Mouse (Mus musculus) brain, embryonic 18.5 days (tissue): Measurements from ENCODE around the gene Cyp2a12.
"Not testable (repeated sequence)": the region's sequence is repeated elsewhere in the genome, so short reads cannot be mapped to it uniquely, and the experiment has no call there.

Experiments
- DNase-seq: peaks from one replicate; pipeline ENCODE4 v3.0.0-alpha.2; 2012; ENCODE audit warnings: low read depth, low spot score

The Cyp2a12 gene

DNA sequence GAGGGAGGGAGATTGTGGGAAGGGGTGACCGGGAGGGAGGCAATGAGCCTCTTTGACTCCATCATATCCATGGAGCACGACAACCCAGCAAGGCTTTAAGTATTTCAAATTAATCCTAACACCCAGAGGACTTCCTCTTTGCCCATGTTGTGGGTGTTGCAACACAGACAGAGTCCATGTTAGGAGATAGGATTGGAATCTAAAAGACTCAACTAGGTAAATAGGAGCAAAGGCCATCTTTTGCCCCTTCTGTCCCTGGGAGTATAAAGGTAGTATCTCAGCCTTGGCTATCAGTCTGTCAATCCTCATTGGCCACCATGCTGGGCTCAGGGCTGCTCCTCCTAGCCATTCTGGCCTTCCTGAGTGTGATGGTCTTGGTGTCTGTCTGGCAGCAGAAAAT, at the start of gene Cyp2a12:
Gene Cyp2a12 (plus strand): TSS at position 293 of the 400 bp plus-strand sequence.
- DNase-seq = no peak

- not testable (repeated sequence) for DNase-seq
Observed at GRCm38 (mm10) chr7:26981464-26981863, 47.4 kb upstream of the Cyp2a12 start.

DNA sequence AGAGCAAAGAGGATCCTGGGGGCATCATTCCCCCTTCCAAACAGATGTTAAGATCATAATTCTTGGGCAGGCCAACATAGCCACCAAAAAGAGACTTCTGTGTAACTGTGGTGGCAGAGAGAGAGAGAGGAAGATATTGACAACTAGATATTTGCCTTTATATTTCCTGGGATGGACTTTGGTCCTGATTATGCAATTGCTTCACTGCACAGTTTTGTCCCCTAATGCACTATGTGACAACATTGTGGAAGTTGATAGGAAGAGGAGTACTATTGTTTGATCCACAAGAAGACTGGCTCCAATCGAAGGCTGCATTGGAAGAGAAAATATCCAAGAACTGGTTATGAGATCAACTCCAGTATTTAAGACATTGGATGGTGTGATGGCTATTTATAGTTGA, 46.9 kb upstream of the Cyp2a12 start:
- not testable (repeated sequence) for DNase-seq

- DNase-seq = no peak
Observed at GRCm38 (mm10) chr7:26982551-26982950, 46.3 kb upstream of the Cyp2a12 start.

DNA sequence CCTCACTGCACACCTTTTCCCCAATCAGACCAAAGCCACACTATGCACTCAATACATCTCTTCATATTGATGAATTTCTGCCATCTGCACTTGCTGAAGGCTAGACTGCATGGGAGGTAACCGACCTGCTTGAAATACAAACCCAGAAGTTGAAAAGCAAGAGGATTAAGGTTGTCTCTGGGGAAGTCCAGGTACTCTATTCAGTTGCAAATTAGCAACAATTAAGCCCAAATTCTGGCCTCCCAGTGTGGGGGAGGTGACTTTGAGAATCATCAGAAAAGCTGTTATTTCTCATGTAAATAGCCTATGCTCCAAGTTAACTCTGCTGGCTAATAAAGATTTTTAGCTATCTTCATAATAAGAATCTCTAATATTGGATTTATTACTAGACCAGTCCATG, 45.7 kb upstream of the Cyp2a12 start:
- DNase-seq = not testable (repeated sequence)

- DNase-seq = not testable (repeated sequence)
Observed at GRCm38 (mm10) chr7:27026581-27026980, 2.3 kb upstream of the Cyp2a12 start.

- not testable (repeated sequence) for DNase-seq
Observed at GRCm38 (mm10) chr7:27048886-27049285, 20.0 kb downstream of the Cyp2a12 start.

DNA sequence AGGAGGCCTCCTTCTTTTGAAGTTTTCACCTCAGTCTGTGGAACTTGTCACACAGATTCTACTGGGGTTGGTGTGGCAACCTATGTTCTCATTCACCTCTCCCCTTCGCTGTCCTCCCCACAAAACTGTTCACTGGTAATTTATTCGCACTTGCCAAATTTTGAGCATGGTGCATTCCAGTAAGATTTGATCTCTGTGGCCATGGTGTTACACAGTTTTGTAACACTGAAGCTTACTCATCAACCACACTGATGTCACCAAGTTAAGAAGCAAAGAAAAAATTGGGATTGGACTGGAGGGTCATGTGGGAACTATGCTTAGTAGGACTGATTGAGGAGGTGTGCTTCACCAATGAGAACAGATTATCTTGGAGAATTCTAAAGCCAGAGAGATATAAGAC, 30.5 kb downstream of the Cyp2a12 start:
- DNase-seq = not testable (repeated sequence)

DNA sequence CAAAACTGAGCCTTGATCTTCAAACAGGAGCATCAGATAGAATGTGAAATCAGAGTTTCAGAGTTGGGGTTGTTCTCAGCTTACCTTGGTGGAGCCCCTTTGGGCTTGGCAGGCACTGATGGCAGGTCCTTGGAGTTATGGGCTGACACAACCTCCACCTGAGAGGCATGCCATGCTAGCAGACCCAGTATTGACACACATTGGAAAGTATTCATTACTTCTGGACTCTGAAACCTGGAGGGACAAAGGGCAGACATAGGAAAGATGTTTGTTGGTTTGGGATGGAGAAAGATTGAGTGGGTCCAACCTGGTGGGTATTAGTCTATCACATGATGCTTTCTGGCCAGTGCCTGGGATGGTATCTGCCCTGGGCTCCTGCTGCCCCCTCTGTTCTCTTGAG, 31.0 kb downstream of the Cyp2a12 start:
- not testable (repeated sequence) for DNase-seq

DNA sequence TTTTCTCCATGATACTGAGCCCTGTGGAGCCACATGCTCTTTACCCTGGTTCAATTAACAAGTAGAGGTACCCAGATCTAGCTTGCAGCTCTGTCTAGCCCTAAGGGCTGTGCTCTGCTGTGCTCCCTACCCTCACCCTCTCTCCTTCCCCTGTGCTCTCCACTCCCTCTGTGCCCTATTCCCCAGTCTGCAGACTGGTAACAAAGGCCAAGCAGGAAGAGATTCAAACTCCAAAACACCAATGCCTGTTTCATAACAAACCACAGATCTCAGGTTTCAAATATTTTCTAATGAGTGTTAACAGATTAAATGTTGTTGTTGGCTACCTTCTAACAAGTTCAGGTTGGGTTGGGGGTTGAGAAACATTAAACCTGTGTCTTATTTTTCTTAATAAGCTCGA, 49.8 kb downstream of the Cyp2a12 start:
- DNase-seq = no peak

GRCm38 (mm10) chr7:27081625-27082024, 52.7 kb downstream of the Cyp2a12 start:
- no peak for DNase-seq
